Mouse (Mus musculus) testis, adult 2 months (tissue): Measurements from ENCODE around the gene Mien1.

Experiments used
- CTCF ChIP-seq: fragments of 200-500 bp; IDR thresholded peaks from 2 replicates; pipeline ENCODE4 v1.5.1; 2012; ENCODE audit warnings: low read depth, mild to moderate bottlenecking, inconsistent platforms, low read length, moderate library complexity; ENCODE audit not compliant: control insufficient read depth, insufficient read depth, insufficient replicate concordance
- POLR2A ChIP-seq: fragments of 200-500 bp; IDR thresholded peaks from 2 replicates; pipeline ENCODE4 v1.6.1; 2012; ENCODE audit warnings: low read depth, mild to moderate bottlenecking, inconsistent platforms, low read length, moderate library complexity; ENCODE audit not compliant: control insufficient read depth

- TF ChIP-seq POLR2A = peak; percentile 40
- no peak for TF ChIP-seq CTCF
Measured at GRCm38 (mm10) chr11:98412273-98412796, 26.5 kb downstream of the Mien1 start, which contains the start of gene Erbb2.
